Mouse (Mus musculus) forebrain, embryonic 16.5 days (tissue): ENCODE data around the gene Cryz. TPM values are rescaled to one million over a fixed set of nuclear protein-coding genes. Genes with fewer than 3 reads are reported as not detected.

Experiments
- ATAC-seq: fragments of 200-750 bp; cut with Nextera tagmentation; 2 replicates; pipeline ENCODE4 v1.8.0; 2017; ENCODE audit warnings: mild to moderate bottlenecking, moderate library complexity
- H3K27ac ChIP-seq: fragments of 300-500 bp; sonication (generic); 2 replicates; pipeline ENCODE4 v1.5.1; 2014; ENCODE audit warnings: low read length, control low read depth
- H3K27me3 ChIP-seq: fragments of 300-500 bp; sonication (generic); replicated peaks from 2 replicates; pipeline ENCODE4 v1.6.1; 2014; ENCODE audit warnings: low read length; ENCODE audit not compliant: control insufficient read depth, insufficient read depth
- H3K36me3 ChIP-seq: fragments of 300-500 bp; sonication (generic); 2 replicates; pipeline ENCODE4 v1.6.1; 2014; ENCODE audit not compliant: control insufficient read depth, insufficient read depth
- H3K4me1 ChIP-seq: fragments of 300-500 bp; sonication (generic); replicated peaks from 2 replicates; pipeline ENCODE4 v1.6.1; 2014; ENCODE audit warnings: low read length; ENCODE audit not compliant: control insufficient read depth, insufficient read depth
- H3K4me2 ChIP-seq: fragments of 300-500 bp; sonication (generic); 2 replicates; pipeline ENCODE4 v1.6.1; 2014; ENCODE audit warnings: mild to moderate bottlenecking, low read length, control low read depth
- H3K4me3 ChIP-seq: fragments of 300-500 bp; sonication (generic); replicated peaks from 2 replicates; pipeline ENCODE4 v1.5.1; 2014; ENCODE audit warnings: mild to moderate bottlenecking, low read length, control low read depth
- H3K9ac ChIP-seq: fragments of 300-500 bp; sonication (generic); replicated peaks from 2 replicates; pipeline ENCODE4 v1.6.1; 2014; ENCODE audit warnings: low read depth, low read length, control low read depth
- H3K9me3 ChIP-seq: fragments of 300-500 bp; sonication (generic); 2 replicates; pipeline ENCODE4 v1.6.1; 2016; ENCODE audit warnings: low read length; ENCODE audit not compliant: control insufficient read depth
- WGBS: fragments of 180-500 bp; shearing (Covaris S2); extraction: QIAGEN DNeasy Blood & Tissue Kit; methylation state at CpG from one replicate; pipeline ENCODE4 v1.1.7; 2014; 5-methylcytosine and 5-hydroxymethylcytosine counted together
- polyA plus RNA-seq: library from polyadenylated mRNA; unstranded; fragments of >200 nt; fragmentation: Nextera tagmentation; extraction: Ambion mirVana; gene quantifications from 2 replicates; pipeline ENCODE4 v1.2.1, GENCODE M21; 2015

Cryz gene
- polyA plus RNA-seq, 1 experiment from 2014 or later: 9.2 TPM

DNA sequence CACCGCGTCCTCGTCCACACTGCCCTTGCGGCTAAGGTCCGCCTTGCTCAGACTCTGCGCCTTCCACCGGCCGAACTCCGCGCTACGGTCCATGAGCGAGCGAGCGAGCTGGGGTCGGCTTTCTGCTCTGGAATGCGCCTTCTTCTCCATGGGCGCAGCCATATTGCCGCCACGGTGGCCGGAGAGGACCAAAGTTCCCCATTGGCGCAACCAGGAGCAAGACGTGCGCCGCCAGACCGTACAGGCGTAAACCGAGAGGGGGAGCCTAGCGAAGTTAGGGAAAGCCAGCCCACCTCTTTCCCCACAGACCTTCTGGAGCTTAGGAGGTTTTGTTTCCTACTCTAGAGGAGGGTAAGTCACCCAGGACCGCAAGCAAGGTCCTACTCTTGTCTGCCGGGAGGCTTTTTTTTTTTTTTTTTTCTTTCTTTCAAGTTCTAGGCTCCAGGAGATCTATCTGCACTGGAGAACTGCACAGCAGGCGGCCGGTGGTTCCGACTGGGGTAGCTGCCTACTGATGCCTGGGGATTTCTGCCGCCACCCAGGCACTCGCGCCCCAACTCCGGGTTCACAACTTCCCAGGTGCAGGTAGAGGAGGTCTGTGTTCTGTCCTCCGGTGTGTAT, 533 bp downstream of the Cryz start, which contains the start of gene Tyw3:
TSS of gene Tyw3 (minus strand) at position 171 of the 621 bp plus-strand sequence.
- peak within 1 kb of the TSS; percentile 67 for H3K9ac ChIP-seq
- no peaks in the 10 kb centered on the region for H3K27me3 ChIP-seq
- peak; percentile 97 for ATAC-seq
- H3K27ac ChIP-seq: peak within 1 kb of the TSS; percentile 90
- H3K4me2 ChIP-seq: peak within 1 kb of the TSS; percentile 71
- WGBS: under 1% methylated on average over 38 of the region's 38 CpGs
- H3K36me3 ChIP-seq: peaks cover under 1% of the 10 kb centered on the region; the same call in 1 of the 2 replicates
- H3K4me1 ChIP-seq: peaks cover 10% of the 10 kb centered on the region
- peak within 1 kb of the TSS; percentile 75 for H3K4me3 ChIP-seq
- H3K9me3 ChIP-seq: no peaks in the 10 kb centered on the region

- Histone ChIP-seq H3K36me3 (no peaks in the 10 kb centered on the region; the same call in 1 of the 2 replicates), H3K4me3 (peak overlapping the region; percentile 75), H3K4me2 (peak overlapping the region; percentile 71), H3K27ac (no peak overlapping the region), H3K27me3 (no peaks in the 10 kb centered on the region), H3K9ac (peak overlapping the region; percentile 67), H3K9me3 (no peaks in the 10 kb centered on the region), H3K4me1 (peaks cover 10% of the 10 kb centered on the region)
- ATAC-seq: no peak
- 41% methylated on average over 7 of the region's 7 CpGs for WGBS
These were observed 1.1 kb downstream of the Cryz start for GRCm38 (mm10) chr3:154597561-154597960.

- no peaks in the 10 kb centered on the region; the same call in 1 of the 2 replicates for H3K36me3 ChIP-seq
- no peak overlapping the region for H3K4me2 ChIP-seq
- no peak overlapping the region for H3K9ac ChIP-seq
- H3K27me3 ChIP-seq: no peaks in the 10 kb centered on the region
- no peak for ATAC-seq
- no peak overlapping the region for H3K4me3 ChIP-seq
- peaks cover 6% of the 10 kb centered on the region for H3K4me1 ChIP-seq
- H3K27ac ChIP-seq: no peak overlapping the region
- no peaks in the 10 kb centered on the region for H3K9me3 ChIP-seq
These were observed 5.6 kb downstream of the Cryz start for GRCm38 (mm10) chr3:154602141-154602540.

- Histone ChIP-seq H3K9me3 (no peaks in the 10 kb centered on the region), H3K4me1 (no peaks in the 10 kb centered on the region), H3K9ac (no peak overlapping the region), H3K4me3 (no peak overlapping the region), H3K27ac (no peak overlapping the region), H3K27me3 (no peaks in the 10 kb centered on the region), H3K4me2 (no peak overlapping the region), H3K36me3 (no peaks in the 10 kb centered on the region; the same call in 1 of the 2 replicates)
- no peak for ATAC-seq
- 67% methylated on average over 5 of the region's 5 CpGs for WGBS
These were observed 8.4 kb downstream of the Cryz start for GRCm38 (mm10) chr3:154604871-154605270.

DNA sequence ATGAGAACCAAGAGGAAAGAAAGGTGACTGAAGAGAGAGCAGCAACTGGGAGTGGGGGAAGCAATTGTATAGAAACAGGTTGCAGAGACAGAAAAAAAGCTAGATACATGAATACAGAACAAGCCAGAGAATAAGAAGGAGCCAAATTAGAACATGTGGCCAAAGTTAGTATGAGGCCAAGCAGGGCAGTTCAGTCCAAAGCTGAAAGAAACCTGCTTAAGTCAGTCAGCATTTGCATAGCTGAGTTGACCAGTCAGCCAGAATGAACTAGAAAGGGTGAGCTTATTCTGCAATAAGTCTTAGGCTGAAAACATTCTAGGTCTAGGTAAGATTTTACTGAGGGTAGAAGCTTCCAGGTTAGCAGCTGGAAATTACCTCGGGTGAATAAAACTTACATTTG, 11.4 kb downstream of the Cryz start:
- Histone ChIP-seq H3K27me3 (no peaks in the 10 kb centered on the region), H3K4me2 (no peak overlapping the region), H3K4me1 (no peaks in the 10 kb centered on the region), H3K4me3 (no peak overlapping the region), H3K9me3 (no peaks in the 10 kb centered on the region), H3K27ac (no peak overlapping the region), H3K9ac (no peak overlapping the region), H3K36me3 (no peaks in the 10 kb centered on the region; the same call in 1 of the 2 replicates)
- WGBS: 82% methylated on average over 1 of the region's 1 CpGs
- ATAC-seq: no peak

DNA sequence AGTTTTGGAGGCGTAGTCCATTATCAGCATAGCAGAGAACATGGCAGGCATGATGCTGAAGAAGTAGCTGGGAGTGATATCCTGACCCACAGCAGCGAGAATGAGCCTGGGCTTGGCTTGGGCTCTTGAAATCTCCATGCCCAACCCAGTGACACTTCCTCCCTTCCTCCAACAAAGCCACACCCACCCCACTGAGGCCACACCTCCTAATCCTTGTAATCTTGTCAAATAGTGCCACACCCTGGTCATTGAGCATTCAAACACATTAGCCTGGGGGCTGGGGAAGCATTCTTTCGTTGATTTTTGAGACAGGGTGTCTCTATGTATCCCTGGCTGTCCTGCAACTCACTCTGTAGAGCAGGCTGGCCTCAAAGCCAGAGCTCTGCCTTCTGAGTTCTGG, 15.4 kb downstream of the Cryz start:
- WGBS: 88% methylated on average over 3 of the region's 3 CpGs
- Histone ChIP-seq H3K4me1 (no peaks in the 10 kb centered on the region), H3K27ac (no peak overlapping the region), H3K4me2 (no peak overlapping the region), H3K9ac (no peak overlapping the region), H3K36me3 (no peaks in the 10 kb centered on the region), H3K4me3 (no peak overlapping the region), H3K9me3 (no peaks in the 10 kb centered on the region), H3K27me3 (no peaks in the 10 kb centered on the region)
- ATAC-seq: no peak

DNA sequence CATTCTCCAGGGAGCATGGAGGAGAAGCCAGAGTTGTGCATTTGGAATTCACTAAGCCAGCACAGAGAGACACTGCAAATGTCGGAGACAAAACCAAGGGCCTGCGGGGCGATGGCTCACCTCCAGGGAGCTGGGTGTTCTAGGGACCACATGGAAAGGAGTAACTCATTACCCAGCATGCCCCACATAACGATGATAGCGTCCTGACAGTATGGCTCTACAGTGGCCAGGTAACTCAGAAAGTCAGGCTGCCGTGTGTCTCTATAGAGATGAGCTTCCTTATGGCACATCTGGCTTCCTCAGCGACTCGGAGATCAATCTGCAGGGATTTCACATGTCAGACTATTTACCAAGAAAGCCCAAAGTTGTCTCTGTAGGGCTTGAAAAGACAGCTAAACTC, 18.3 kb downstream of the Cryz start:
- Histone ChIP-seq H3K4me2 (no peak overlapping the region), H3K27me3 (no peaks in the 10 kb centered on the region), H3K4me1 (no peaks in the 10 kb centered on the region), H3K36me3 (no peaks in the 10 kb centered on the region), H3K9me3 (no peaks in the 10 kb centered on the region), H3K27ac (no peak overlapping the region), H3K9ac (no peak overlapping the region), H3K4me3 (no peak overlapping the region)
- 89% methylated on average over 8 of the region's 8 CpGs for WGBS
- no peak for ATAC-seq

- H3K36me3 ChIP-seq: no peaks in the 10 kb centered on the region
- no peaks in the 10 kb centered on the region for H3K4me1 ChIP-seq
- WGBS: 80% methylated on average over 7 of the region's 7 CpGs
- H3K27me3 ChIP-seq: no peaks in the 10 kb centered on the region
- no peak overlapping the region for H3K4me3 ChIP-seq
- no peak overlapping the region for H3K4me2 ChIP-seq
- no peak overlapping the region for H3K27ac ChIP-seq
- no peaks in the 10 kb centered on the region for H3K9me3 ChIP-seq
- no peak overlapping the region for H3K9ac ChIP-seq
- no peak for ATAC-seq
These were observed 18.8 kb downstream of the Cryz start for GRCm38 (mm10) chr3:154615304-154615703.

- no peak for ATAC-seq
- no peaks in the 10 kb centered on the region for H3K9me3 ChIP-seq
- H3K4me1 ChIP-seq: no peaks in the 10 kb centered on the region
- H3K4me3 ChIP-seq: no peak overlapping the region
- H3K36me3 ChIP-seq: no peaks in the 10 kb centered on the region
- H3K27me3 ChIP-seq: no peaks in the 10 kb centered on the region
- WGBS: 92% methylated on average over 4 of the region's 4 CpGs
- no peak overlapping the region for H3K27ac ChIP-seq
- H3K4me2 ChIP-seq: no peak overlapping the region
- no peak overlapping the region for H3K9ac ChIP-seq
These were observed 19.6 kb downstream of the Cryz start for GRCm38 (mm10) chr3:154616106-154616505.

DNA sequence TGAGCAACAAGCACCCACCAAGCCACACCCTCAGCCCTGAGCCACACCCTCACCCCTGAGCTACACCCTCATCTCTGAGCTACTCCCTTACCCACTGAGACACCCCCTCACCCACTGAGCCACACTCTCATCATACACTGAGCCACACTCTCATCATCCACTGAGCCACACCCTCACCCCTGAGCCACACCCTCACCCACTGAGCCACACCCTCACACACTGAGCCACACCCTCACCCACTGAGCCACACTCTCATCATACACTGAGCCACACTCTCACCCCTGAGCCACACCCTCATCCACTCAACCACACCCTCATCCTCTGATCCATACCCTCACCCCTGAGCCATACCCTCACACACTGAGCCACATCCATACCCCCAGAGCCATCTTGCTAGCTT, 31.8 kb downstream of the Cryz start:
- H3K9ac ChIP-seq: no peak overlapping the region
- ATAC-seq: peak; percentile 36; the same call in 1 of the 2 replicates

More for the DNA sequence above, 31.8 kb downstream of the Cryz start:
- H3K4me3 ChIP-seq: no peak overlapping the region
- no peaks in the 10 kb centered on the region for H3K27me3 ChIP-seq
- no peaks in the 10 kb centered on the region for H3K36me3 ChIP-seq
- H3K4me1 ChIP-seq: no peaks in the 10 kb centered on the region
- H3K9me3 ChIP-seq: no peaks in the 10 kb centered on the region
- no peak overlapping the region for H3K4me2 ChIP-seq
- no peak overlapping the region for H3K27ac ChIP-seq
